In genomic region chr10:117432415-117432814, GRCm38 (mm10) we compare ENCODE assay signal across 9 mouse cellular contexts. TPM values are rescaled to one million over a fixed set of nuclear protein-coding genes. Genes with fewer than 3 reads are reported as not detected.
A peak's percentile ranks its signal among the peaks of the same experiment; 100 is the strongest.
DNase-seq lines count a peak whose midpoint lies in the region; ATAC-seq lines count a peak whose summit lies in the region.
"Had no signal": no experiment of that assay in that cellular context is flagged by ENCODE, and none has a peak within 500 bp of the region (broad histone marks: within the 10 kb centered on the region; RNA-seq: fewer than 3 reads in every experiment).

No protein-coding gene starts in this region.

- H3K36me3 ChIP-seq in forebrain, embryonic 13.5 days (ENCODE audit: poor library complexity, severe bottlenecking): no peaks in the 10 kb centered on the region
- H3K36me3 ChIP-seq in hindbrain, embryonic 10.5 days: no peaks in the 10 kb centered on the region

- H3K4me1 ChIP-seq in forebrain, embryonic 13.5 days: peaks cover 14% of the 10 kb centered on the region; the same call in 1 of the 2 replicates
- peaks cover 26% of the 10 kb centered on the region for H3K4me1 ChIP-seq in hindbrain, embryonic 10.5 days (replicated peaks)

- H3K9me3 ChIP-seq in forebrain, embryonic 13.5 days (replicated peaks): no peaks in the 10 kb centered on the region
- no peaks in the 10 kb centered on the region for H3K9me3 ChIP-seq in hindbrain, embryonic 10.5 days

- H3K9ac ChIP-seq in forebrain, embryonic 13.5 days: no peak overlapping the region

- H3K27ac ChIP-seq in forebrain, embryonic 13.5 days: no peak overlapping the region
- no peak overlapping the region for H3K27ac ChIP-seq in hindbrain, embryonic 10.5 days

- peak; percentile 46; the same call in 1 of the 2 replicates for ATAC-seq in forebrain, embryonic 13.5 days
- ATAC-seq in megakaryocyte, adult 5-6 weeks (ENCODE audit: poor library complexity, severe bottlenecking): peak; percentile 47

- H3K27me3 ChIP-seq in forebrain, embryonic 13.5 days: peaks cover 7% of the 10 kb centered on the region; the same call in 1 of the 2 replicates
- H3K27me3 ChIP-seq in hindbrain, embryonic 10.5 days (ENCODE audit: insufficient read depth, poor library complexity, severe bottlenecking): peaks cover 46% of the 10 kb centered on the region

- 11% methylated on average over 21 of the region's 21 CpGs for WGBS in forebrain, embryonic 13.5 days
- 11% methylated on average over 21 of the region's 21 CpGs for WGBS in hindbrain, embryonic 10.5 days

- peak; percentile 39 for DNase-seq in MEL-GATA-1-ER (ENCODE audit: extremely low read depth, low read depth)
- peak; percentile 49 for DNase-seq in cerebellum, adult 11 months
- DNase-seq in hindbrain, embryonic 10.5 days (ENCODE audit: low spot score): peak; percentile 79
- DNase-seq in layer of hippocampus, postnatal 36 days: peak; percentile 31 to 46
- DNase-seq in right cerebral cortex, postnatal 10 days (ENCODE audit: low spot score in 2 of 2): peak; percentile 49 to 75
- peak; percentile 79 for DNase-seq in urinary bladder, postnatal 14 days (ENCODE audit: low spot score)

- peak overlapping the region; percentile 34 for H3K4me2 ChIP-seq in forebrain, embryonic 13.5 days

- 0 out of 2 replicates have a peak overlapping the region, but pooled peaks have one; percentile 5 for H3K4me3 ChIP-seq in forebrain, embryonic 13.5 days
- H3K4me3 ChIP-seq in hindbrain, embryonic 10.5 days: peak overlapping the region; percentile 14; the same call in 1 of the 2 replicates
- H3K4me3 ChIP-seq: erythroblast, embryonic 14.5 days had no signal

RNA-seq across cellular contexts. Expression of gene Cpsf6, which starts 52.6 kb away (rescaled TPM):
- 242 and 248 TPM in 2 replicates for polyA plus RNA-seq in forebrain, embryonic 13.5 days (2015; fragmentation: Nextera tagmentation; extraction: Ambion mirVana)
- 188 and 221 TPM in 2 replicates for polyA plus RNA-seq in hindbrain, embryonic 10.5 days (2016; fragmentation: Nextera tagmentation; extraction: Ambion mirVana)
- 100 to 1,000 TPM; 119 TPM for total RNA-seq in layer of hippocampus, postnatal 36 days (2021)
- 70.3 and 88.4 TPM in 2 replicates for total RNA-seq in megakaryocyte, adult 5-6 weeks (2015)
- total RNA-seq in megakaryocyte, adult 5-6 weeks (2017): 87.7 and 103 TPM in 2 replicates
